Mouse (Mus musculus): ENCODE data around the gene Chrne.

DNA sequence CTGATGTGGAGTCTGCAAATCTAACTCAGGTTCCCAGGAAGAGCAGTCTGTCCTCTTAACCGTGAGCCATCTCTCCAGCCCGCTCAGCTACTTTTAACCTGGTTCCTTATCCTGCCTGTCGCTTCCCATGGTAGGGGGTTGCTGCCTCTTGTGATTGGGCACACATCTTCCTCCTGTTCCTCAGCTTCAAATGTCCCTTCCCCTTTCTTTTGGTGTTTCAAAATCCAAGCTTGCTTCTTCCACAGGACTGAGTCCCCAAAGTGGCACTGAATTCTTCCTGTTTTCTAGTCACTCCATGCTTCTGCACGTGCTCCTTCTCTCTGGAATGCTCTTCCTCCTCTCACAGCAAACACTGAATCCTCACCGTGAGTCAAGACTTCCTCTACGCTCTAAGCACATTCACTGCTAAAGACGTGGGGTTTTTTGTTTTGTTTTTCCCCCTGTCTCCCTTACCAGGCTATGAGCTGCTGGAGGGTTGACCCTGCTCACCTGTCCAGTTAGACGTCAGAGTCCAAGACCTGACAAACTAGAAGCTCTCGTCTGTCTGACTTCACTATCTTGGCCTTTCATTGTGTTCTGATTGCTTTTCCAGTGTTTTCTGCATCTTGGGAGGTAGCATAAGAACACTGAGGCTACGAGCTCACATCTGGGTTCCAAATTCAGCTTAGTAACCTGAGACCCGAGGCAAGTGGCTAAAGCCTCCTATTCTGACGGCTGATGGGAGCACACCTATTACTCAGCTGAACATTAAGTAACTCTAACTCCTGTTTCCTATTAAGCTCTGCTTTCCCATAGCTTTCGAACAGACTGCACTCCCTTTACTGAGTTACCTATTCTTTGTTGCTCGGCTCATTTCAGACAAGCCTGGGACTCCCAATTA is 48.5 kb upstream of the Chrne start:
- TF ChIP-seq CTCF (IDR thresholded peaks at IDR 0.05) (no peak), POLR2A (IDR thresholded peaks at IDR 0.05; ENCODE audit: insufficient read depth, low read depth, low read length) (no peak), EP300 (IDR thresholded peaks at IDR 0.05; ENCODE audit: insufficient read depth, low read depth, low read length) (no peak)
